Mouse (Mus musculus) ES-E14 (cell line): ENCODE measurements at regions not wholly inside any gene's neighbourhood (a gene's known extent, or its start where the extent isn't known, plus 50 kb on each side); places are given as distances from the start of the nearest gene placed in this dataset.

ENCODE experiments used
- DNase-seq: peaks from one replicate; pipeline ENCODE4 v3.0.0-alpha.2; 2013; ENCODE audit warnings: low read depth, low spot score
- H3K27ac ChIP-seq: 2 replicates; pipeline ENCODE4 v1.5.1; 2012; ENCODE audit warnings: low read depth, mild to moderate bottlenecking, low read length, moderate library complexity, mixed read lengths; ENCODE audit not compliant: poor library complexity, insufficient read depth, severe bottlenecking
- H3K36me3 ChIP-seq: 2 replicates; pipeline ENCODE4 v1.6.1; 2012; ENCODE audit warnings: mild to moderate bottlenecking, low read length, moderate library complexity, mixed read lengths; ENCODE audit not compliant: control insufficient read depth, poor library complexity, insufficient read depth, severe bottlenecking
- H3K4me1 ChIP-seq, 2 experiments: fragments of 150-350 bp in 1 of 2; sonication (generic) in 1 of 2; 2 replicates each; pipeline ENCODE4 v1.6.1; 2012; ENCODE audit warnings: low read length in 2 of 2, mild to moderate bottlenecking in 1 of 2, mixed read lengths in 1 of 2; ENCODE audit not compliant: control insufficient read depth in 2 of 2, insufficient read depth in 2 of 2, poor library complexity in 1 of 2
- H3K4me3 ChIP-seq, 2 experiments: fragments of 150-350 bp in 1 of 2; sonication (generic) in 1 of 2; 2 replicates each; pipeline ENCODE4 v1.5.1; 2012; ENCODE audit warnings: low read length in 2 of 2, low read depth in 1 of 2, mild to moderate bottlenecking in 1 of 2, mixed read lengths in 1 of 2; ENCODE audit not compliant: insufficient read depth in 1 of 2, poor library complexity in 1 of 2, severe bottlenecking in 1 of 2
- H3K9ac ChIP-seq: 2 replicates; pipeline ENCODE4 v1.6.1; 2012; ENCODE audit warnings: low read depth, mild to moderate bottlenecking, low read length, mixed read lengths; ENCODE audit not compliant: poor library complexity, insufficient read depth, severe bottlenecking
- H3K9me3 ChIP-seq: fragments of 150-350 bp; sonication (generic); 2 replicates; pipeline ENCODE4 v1.6.1; 2012; ENCODE audit warnings: low read depth, mild to moderate bottlenecking, low read length; ENCODE audit not compliant: control insufficient read depth, insufficient read depth
- CHD2 ChIP-seq: IDR thresholded peaks from 2 replicates; pipeline ENCODE4 v1.6.1; 2014; ENCODE audit warnings: mild to moderate bottlenecking, low read depth, low read length, inconsistent platforms
- HCFC1 ChIP-seq: IDR thresholded peaks from 2 replicates; pipeline ENCODE4 v1.6.1; 2012; ENCODE audit warnings: low read length, inconsistent platforms, borderline replicate concordance; ENCODE audit not compliant: insufficient read depth
- MAFK ChIP-seq: IDR thresholded peaks from 2 replicates; pipeline ENCODE4 v1.6.1; 2014; ENCODE audit warnings: mild to moderate bottlenecking, low read depth, low read length, inconsistent platforms; ENCODE audit not compliant: insufficient read depth
- ZC3H11A ChIP-seq: IDR thresholded peaks from 2 replicates; pipeline ENCODE4 v1.6.1; 2012; ENCODE audit warnings: low read depth, mild to moderate bottlenecking, inconsistent platforms, low read length, borderline replicate concordance
- ZNF384 ChIP-seq: IDR thresholded peaks from 2 replicates; pipeline ENCODE4 v1.6.1; 2012; ENCODE audit warnings: low read depth, low read length, inconsistent platforms
- in situ Hi-C, 2 experiments: fragments of 600-800 bp; cut with MboI; formaldehyde crosslinking; loops; one replicate each; pipeline ENCODE4 v1.15.1; 2025; ENCODE audit warnings: low sequenced_read_pairs in 2 of 2, inconsistent platforms in 1 of 2; ENCODE audit not compliant: unreplicated experiment in 2 of 2

DNA sequence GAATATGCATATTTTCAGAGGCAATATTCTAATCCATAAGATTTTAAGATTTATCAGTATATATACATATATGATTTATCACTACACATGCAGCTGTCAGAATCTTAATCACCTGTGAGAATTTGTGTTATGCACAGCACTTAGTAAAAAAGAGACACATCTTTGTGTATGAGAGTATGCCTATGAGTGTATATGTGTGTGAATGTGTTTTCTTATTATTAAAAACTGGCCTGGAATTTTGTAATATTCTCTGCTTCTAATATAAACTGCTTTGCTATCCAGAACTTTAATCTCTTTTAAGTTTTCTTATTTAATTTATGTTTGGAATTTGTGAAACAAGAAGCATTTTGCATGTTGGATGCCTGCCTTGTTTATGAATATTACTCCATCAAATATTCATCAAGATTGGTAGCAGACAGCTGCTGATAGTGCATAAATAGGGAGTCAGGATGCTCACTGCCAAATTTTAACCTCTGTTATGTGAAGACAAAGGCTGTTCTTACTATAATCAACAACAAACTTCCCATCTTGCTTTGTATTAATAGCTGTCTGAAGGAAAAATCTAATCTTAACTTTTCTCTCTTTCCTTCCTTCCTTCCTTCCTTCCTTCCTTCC is 104.3 kb upstream of the Fgf10 start:
- Histone ChIP-seq H3K27ac (no peak overlapping the region), H3K36me3 (no peaks in the 10 kb centered on the region), H3K9ac (no peak overlapping the region), H3K4me1 (no peaks in the 10 kb centered on the region), H3K4me3 (no peak overlapping the region), H3K9me3 (no peaks in the 10 kb centered on the region)
- in situ Hi-C loops = no loop called here
- DNase-seq = no peak
- TF ChIP-seq MAFK = no peak
- no peak for TF ChIP-seq ZC3H11A
- no peak for TF ChIP-seq ZNF384
- no peak for TF ChIP-seq CHD2

DNA sequence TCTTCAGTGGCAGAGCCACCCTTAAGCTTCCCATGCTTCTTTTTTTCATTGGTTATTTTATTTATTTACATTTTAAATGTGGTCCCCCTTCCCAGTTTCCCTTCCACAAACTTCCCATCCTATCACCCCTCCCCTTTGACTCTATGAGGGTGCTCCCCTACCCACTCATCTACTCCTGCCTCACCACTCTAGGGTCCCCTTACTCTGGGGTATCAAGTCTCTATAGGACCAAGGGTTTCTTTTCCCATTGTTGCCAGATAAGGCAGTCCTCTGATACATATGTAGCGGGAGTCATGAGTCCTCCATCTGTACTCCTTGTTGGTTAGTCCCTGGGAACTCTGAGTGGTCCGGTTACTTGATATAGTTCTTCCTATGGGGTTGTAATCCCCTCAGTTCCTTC is 110.6 kb upstream of the Fgf10 start:
- Histone ChIP-seq H3K4me1 (no peaks in the 10 kb centered on the region), H3K9ac (no peak overlapping the region), H3K9me3 (no peaks in the 10 kb centered on the region), H3K36me3 (no peaks in the 10 kb centered on the region), H3K27ac (no peak overlapping the region), H3K4me3 (no peak overlapping the region)
- DNase-seq = no peak
- TF ChIP-seq HCFC1 = no peak
- no peak for TF ChIP-seq MAFK
- no peak for TF ChIP-seq ZNF384
- TF ChIP-seq ZC3H11A = no peak
- TF ChIP-seq CHD2 = no peak
- in situ Hi-C loops = no loop called here

DNA sequence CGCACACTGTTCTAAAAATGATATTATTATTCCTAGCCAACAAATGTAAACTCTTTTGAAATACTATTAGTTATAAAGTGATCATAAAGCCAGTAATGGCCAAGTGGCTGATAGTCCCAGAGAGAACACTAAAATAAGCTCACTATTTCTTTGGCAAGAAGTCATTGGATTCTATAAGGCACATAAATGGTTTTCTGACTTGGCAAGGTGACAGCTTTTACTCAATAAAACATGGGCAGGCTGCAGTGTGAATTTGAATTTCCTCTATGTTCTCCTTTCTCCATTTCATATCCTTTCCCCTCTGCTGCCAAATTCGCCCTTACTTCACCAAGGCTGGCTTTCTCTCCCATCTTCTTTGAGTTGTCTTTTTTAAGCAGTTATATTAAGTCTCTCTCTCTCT is 117.6 kb upstream of the Fgf10 start:
- Histone ChIP-seq H3K36me3 (no peaks in the 10 kb centered on the region), H3K4me3 (no peak overlapping the region), H3K9ac (no peak overlapping the region), H3K4me1 (no peaks in the 10 kb centered on the region), H3K9me3 (no peaks in the 10 kb centered on the region), H3K27ac (no peak overlapping the region)
- no peak for DNase-seq
- no peak for TF ChIP-seq CHD2
- TF ChIP-seq ZNF384 = no peak
- TF ChIP-seq HCFC1 = no peak
- no peak for TF ChIP-seq ZC3H11A
- no peak for TF ChIP-seq MAFK
- in situ Hi-C loops = no loop called here

DNA sequence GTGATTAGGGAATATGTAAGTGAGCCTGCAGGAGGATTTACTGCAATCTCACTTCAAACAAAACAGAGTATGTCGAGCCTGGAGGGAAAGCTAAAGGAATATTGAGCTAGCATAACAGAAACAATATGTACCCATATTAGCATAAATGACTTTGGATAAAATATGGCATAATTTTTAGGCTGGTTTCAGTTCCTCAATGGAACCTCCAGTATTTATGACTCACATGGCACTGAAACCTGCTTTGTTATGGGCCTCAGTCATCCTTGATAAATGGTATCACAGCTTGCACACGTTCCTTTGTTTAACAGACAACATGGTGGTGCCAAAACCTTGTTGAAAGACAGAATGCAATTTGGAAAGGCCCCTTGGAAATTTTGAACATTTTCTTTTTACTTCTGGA is 130.8 kb upstream of the Fgf10 start:
- TF ChIP-seq MAFK = no peak
- TF ChIP-seq ZC3H11A = no peak
- TF ChIP-seq CHD2 = no peak
- no peak for TF ChIP-seq ZNF384
- TF ChIP-seq HCFC1 = no peak
- in situ Hi-C loops = no loop called here
- Histone ChIP-seq H3K9me3 (no peaks in the 10 kb centered on the region), H3K4me1 (no peaks in the 10 kb centered on the region), H3K27ac (no peak overlapping the region), H3K36me3 (no peaks in the 10 kb centered on the region), H3K4me3 (no peak overlapping the region), H3K9ac (no peak overlapping the region)
- DNase-seq = no peak

DNA sequence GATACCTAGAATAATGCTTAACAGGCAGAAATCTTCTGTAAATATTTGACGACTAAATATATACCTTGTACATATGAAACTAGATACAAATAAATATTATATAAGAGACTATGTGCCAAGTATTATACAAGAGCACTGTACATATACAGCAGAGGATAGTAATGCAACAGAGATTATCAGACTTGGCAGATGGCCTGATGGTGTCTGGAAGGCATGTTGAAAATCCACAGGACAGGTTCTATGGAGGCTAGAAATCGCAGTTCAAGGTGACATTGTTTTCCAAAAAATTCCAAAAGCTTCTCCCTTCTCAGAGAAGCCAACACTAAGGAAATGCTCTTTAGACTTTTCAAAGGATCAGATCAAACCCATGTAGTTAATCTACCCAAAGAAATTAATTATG is 126.9 kb upstream of the Mrps30 start:
- no peaks in the 10 kb centered on the region for H3K9me3 ChIP-seq
- H3K36me3 ChIP-seq = no peaks in the 10 kb centered on the region
- H3K4me3 ChIP-seq = no peak overlapping the region
- H3K27ac ChIP-seq = no peak overlapping the region
- TF ChIP-seq HCFC1 = no peak
- TF ChIP-seq ZNF384 = no peak
- TF ChIP-seq ZC3H11A = no peak
- TF ChIP-seq CHD2 = no peak
- no peak for TF ChIP-seq MAFK
- no peak for DNase-seq
- in situ Hi-C loops = no loop called here
- H3K4me1 ChIP-seq = no peaks in the 10 kb centered on the region
- H3K9ac ChIP-seq = no peak overlapping the region
